Mouse (Mus musculus): ENCODE measurements around the gene Wscd2. TPM values are rescaled to one million over a fixed set of nuclear protein-coding genes. Genes with fewer than 3 reads are reported as not detected.

The Wscd2 gene
- polyA plus RNA-seq, 1 experiment from 2014 or later: 5.7 TPM

GRCm38 (mm10) chr5:113492417-113493035 lies 2.4 kb downstream of the Wscd2 start:
- H3K4me1 ChIP-seq (replicated peaks; ENCODE audit: control insufficient read depth, insufficient read depth): no peaks in the 10 kb centered on the region
- 20% methylated on average over 7 of the region's 7 CpGs for WGBS
- H3K4me2 ChIP-seq (replicated peaks; ENCODE audit: low read depth): peak overlapping the region; percentile 59
- ATAC-seq (ENCODE audit: low FRiP score, low TSS enrichment): no peak
- no peak for DNase-seq (ENCODE audit: low spot score)
- H3K36me3 ChIP-seq (ENCODE audit: control insufficient read depth, insufficient read depth, low read length): no peaks in the 10 kb centered on the region
- TF ChIP-seq CTCF (IDR thresholded peaks at IDR 0.05; ENCODE audit: low read depth) (no peak), EP300 (optimal IDR thresholded peaks at IDR 0.05) (no peak)
- H3K4me3 ChIP-seq (ENCODE audit: low read depth, low read length): no peak overlapping the region; the same call in 1 of the 2 replicates
- no peaks in the 10 kb centered on the region; the same call in 1 of the 2 replicates for H3K27me3 ChIP-seq (ENCODE audit: control insufficient read depth, insufficient read depth, low read length)
- H3K9ac ChIP-seq (ENCODE audit: low read length): 0 out of 2 replicates have a peak overlapping the region, but pooled peaks have one; percentile 18
- no peak overlapping the region for H3K27ac ChIP-seq (replicated peaks)
- no peaks in the 10 kb centered on the region for H3K9me3 ChIP-seq (ENCODE audit: control insufficient read depth, low read length)

- Histone ChIP-seq H3K9ac (ENCODE audit: low read length) (no peak overlapping the region), H3K27me3 (ENCODE audit: control insufficient read depth, insufficient read depth, low read length) (no peaks in the 10 kb centered on the region; the same call in 1 of the 2 replicates), H3K27ac (replicated peaks) (no peak overlapping the region), H3K4me2 (replicated peaks; ENCODE audit: low read depth) (no peak overlapping the region), H3K4me3 (ENCODE audit: low read depth, low read length) (no peak overlapping the region), H3K4me1 (replicated peaks; ENCODE audit: control insufficient read depth, insufficient read depth) (no peaks in the 10 kb centered on the region), H3K36me3 (ENCODE audit: control insufficient read depth, insufficient read depth, low read length) (no peaks in the 10 kb centered on the region), H3K9me3 (ENCODE audit: control insufficient read depth, low read length) (no peaks in the 10 kb centered on the region)
- ATAC-seq (ENCODE audit: low FRiP score, low TSS enrichment) (no peak), DNase-seq (ENCODE audit: low spot score) (no peak)
- whole genome bisulfite sequencing: 57% methylated on average over 8 of the region's 8 CpGs
- no peak for TF ChIP-seq EP300 (optimal IDR thresholded peaks at IDR 0.05)
- no peak for TF ChIP-seq CTCF (IDR thresholded peaks at IDR 0.05; ENCODE audit: low read depth)
Observed at GRCm38 (mm10) chr5:113493997-113494396, 3.9 kb downstream of the Wscd2 start.

- no peak overlapping the region for H3K4me3 ChIP-seq (ENCODE audit: low read depth, low read length)
- H3K4me1 ChIP-seq (replicated peaks; ENCODE audit: control insufficient read depth, insufficient read depth): no peaks in the 10 kb centered on the region
- no peak for DNase-seq (ENCODE audit: low spot score)
- H3K36me3 ChIP-seq (ENCODE audit: control insufficient read depth, insufficient read depth, low read length): no peaks in the 10 kb centered on the region
- H3K27me3 ChIP-seq (ENCODE audit: control insufficient read depth, insufficient read depth, low read length): no peaks in the 10 kb centered on the region
- TF ChIP-seq EP300 (optimal IDR thresholded peaks at IDR 0.05) (no peak), CTCF (IDR thresholded peaks at IDR 0.05; ENCODE audit: low read depth) (no peak)
- H3K9ac ChIP-seq (ENCODE audit: low read length): no peak overlapping the region
- no peak overlapping the region for H3K27ac ChIP-seq (replicated peaks)
- no peaks in the 10 kb centered on the region for H3K9me3 ChIP-seq (ENCODE audit: control insufficient read depth, low read length)
- ATAC-seq (ENCODE audit: low FRiP score, low TSS enrichment): no peak
- WGBS: 56% methylated on average over 3 of the region's 3 CpGs
- no peak overlapping the region for H3K4me2 ChIP-seq (replicated peaks; ENCODE audit: low read depth)
Observed at GRCm38 (mm10) chr5:113496926-113497325, 6.8 kb downstream of the Wscd2 start.

GRCm38 (mm10) chr5:113499421-113499820 lies 9.3 kb downstream of the Wscd2 start:
- TF ChIP-seq EP300 (optimal IDR thresholded peaks at IDR 0.05) (no peak), CTCF (IDR thresholded peaks at IDR 0.05; ENCODE audit: low read depth) (no peak)
- DNase-seq (ENCODE audit: low spot score): no peak
- no peaks in the 10 kb centered on the region for H3K36me3 ChIP-seq (ENCODE audit: control insufficient read depth, insufficient read depth, low read length)
- no peaks in the 10 kb centered on the region for H3K9me3 ChIP-seq (ENCODE audit: control insufficient read depth, low read length)
- no peak overlapping the region for H3K27ac ChIP-seq (replicated peaks)
- H3K4me1 ChIP-seq (replicated peaks; ENCODE audit: control insufficient read depth, insufficient read depth): no peaks in the 10 kb centered on the region
- 85% methylated on average over 11 of the region's 11 CpGs for WGBS
- H3K27me3 ChIP-seq (ENCODE audit: control insufficient read depth, insufficient read depth, low read length): no peaks in the 10 kb centered on the region
- ATAC-seq (ENCODE audit: low FRiP score, low TSS enrichment): no peak
- no peak overlapping the region for H3K4me2 ChIP-seq (replicated peaks; ENCODE audit: low read depth)
- no peak overlapping the region for H3K9ac ChIP-seq (ENCODE audit: low read length)
- no peak overlapping the region for H3K4me3 ChIP-seq (ENCODE audit: low read depth, low read length)

- WGBS: 24% methylated on average over 10 of the region's 10 CpGs
Observed at GRCm38 (mm10) chr5:113503276-113503675, 13.1 kb downstream of the Wscd2 start.

GRCm38 (mm10) chr5:113504654-113505053 lies 14.5 kb downstream of the Wscd2 start:
- H3K9ac ChIP-seq (ENCODE audit: low read length): no peak overlapping the region
- DNase-seq (ENCODE audit: low spot score): no peak
- H3K4me2 ChIP-seq (replicated peaks; ENCODE audit: low read depth): no peak overlapping the region
- no peak for ATAC-seq (ENCODE audit: low FRiP score, low TSS enrichment)
- no peaks in the 10 kb centered on the region for H3K9me3 ChIP-seq (ENCODE audit: control insufficient read depth, low read length)
- WGBS: 34% methylated on average over 4 of the region's 4 CpGs
- no peaks in the 10 kb centered on the region for H3K36me3 ChIP-seq (ENCODE audit: control insufficient read depth, insufficient read depth, low read length)
- H3K4me1 ChIP-seq (replicated peaks; ENCODE audit: control insufficient read depth, insufficient read depth): no peaks in the 10 kb centered on the region
- no peak overlapping the region for H3K27ac ChIP-seq (replicated peaks)
- H3K4me3 ChIP-seq (ENCODE audit: low read depth, low read length): no peak overlapping the region
- H3K27me3 ChIP-seq (ENCODE audit: control insufficient read depth, insufficient read depth, low read length): no peaks in the 10 kb centered on the region
- TF ChIP-seq EP300 (optimal IDR thresholded peaks at IDR 0.05) (no peak), CTCF (IDR thresholded peaks at IDR 0.05; ENCODE audit: low read depth) (no peak)

More at GRCm38 (mm10) chr5:113503276-113503675, 13.1 kb downstream of the Wscd2 start:
- DNase-seq (ENCODE audit: low spot score) (no peak), ATAC-seq (ENCODE audit: low FRiP score, low TSS enrichment) (no peak; the same call in 1 of the 2 replicates)
- no peak for TF ChIP-seq EP300 (optimal IDR thresholded peaks at IDR 0.05)
- no peak for TF ChIP-seq CTCF (IDR thresholded peaks at IDR 0.05; ENCODE audit: low read depth)
- H3K36me3 ChIP-seq (ENCODE audit: control insufficient read depth, insufficient read depth, low read length): no peaks in the 10 kb centered on the region
- no peak overlapping the region for H3K4me3 ChIP-seq (ENCODE audit: low read depth, low read length)
- H3K27me3 ChIP-seq (ENCODE audit: control insufficient read depth, insufficient read depth, low read length): no peaks in the 10 kb centered on the region
- no peaks in the 10 kb centered on the region for H3K9me3 ChIP-seq (ENCODE audit: control insufficient read depth, low read length)
- no peaks in the 10 kb centered on the region for H3K4me1 ChIP-seq (replicated peaks; ENCODE audit: control insufficient read depth, insufficient read depth)
- H3K4me2 ChIP-seq (replicated peaks; ENCODE audit: low read depth): no peak overlapping the region
- H3K27ac ChIP-seq (replicated peaks): peak overlapping the region; percentile 58
- no peak overlapping the region for H3K9ac ChIP-seq (ENCODE audit: low read length)

All from stomach, postnatal 0 days (tissue).